ENCODE assay signal across 8 mouse cellular contexts in the genomic region with DNA sequence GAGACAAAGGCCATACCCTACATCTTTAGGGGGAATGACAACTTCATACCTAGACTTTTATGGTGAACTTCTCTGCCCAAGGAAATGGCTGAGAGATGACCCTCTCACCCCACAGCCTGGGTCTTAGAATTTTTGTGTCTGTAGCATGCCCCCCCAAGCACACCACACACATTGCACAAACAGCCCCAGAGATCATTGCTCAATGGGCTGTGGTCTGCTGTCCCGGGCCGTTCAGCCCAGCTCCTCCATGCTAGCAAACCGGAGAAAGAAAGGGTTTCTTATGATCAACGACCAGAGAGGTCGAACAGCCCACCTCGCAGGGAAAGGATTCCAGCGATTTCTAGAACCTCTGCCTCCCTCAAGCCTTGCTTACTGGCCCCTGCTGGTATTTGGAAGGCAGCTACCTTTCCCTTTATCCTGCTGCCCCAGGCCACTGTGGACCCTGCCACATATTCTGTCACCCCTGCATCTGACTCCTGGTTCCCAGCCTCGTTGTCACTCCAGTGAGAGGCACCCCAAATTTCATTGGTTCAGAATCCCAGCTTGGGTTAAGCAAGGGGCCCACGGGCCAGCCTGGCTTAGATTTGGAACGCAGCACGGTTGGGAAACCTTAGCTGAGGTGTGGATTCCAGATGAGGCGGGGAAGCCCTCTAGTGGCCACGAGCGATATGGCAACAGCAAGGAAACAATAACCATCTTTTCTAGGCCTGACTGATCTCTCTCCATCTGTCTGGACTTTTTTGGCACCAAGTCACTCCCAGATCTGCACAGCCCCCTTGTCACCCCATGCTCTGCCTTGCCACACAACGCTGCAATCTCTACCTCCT. TPM values are rescaled to one million over a fixed set of nuclear protein-coding genes. Genes with fewer than 3 reads are reported as not detected.
DNase-seq lines count a peak whose midpoint lies in the region; ATAC-seq and TF ChIP-seq lines count a peak whose summit lies in the region.

No protein-coding gene starts in this region.

- peak overlapping the region; percentile 44 for H3K4me2 ChIP-seq in heart, embryonic 12.5 days
- peak overlapping the region; percentile 14; the same call in 1 of the 2 replicates for H3K4me2 ChIP-seq in kidney, postnatal 0 days (ENCODE audit: low read length)
- H3K4me2 ChIP-seq in liver, embryonic 12.5 days: peak overlapping the region; percentile 22

- H3K9ac ChIP-seq in heart, embryonic 12.5 days: 0 out of 2 replicates have a peak overlapping the region, but pooled peaks have one; percentile 52
- H3K9ac ChIP-seq in kidney, postnatal 0 days (ENCODE audit: low read depth, low read length): no peak overlapping the region
- H3K9ac ChIP-seq in liver, embryonic 12.5 days: no peak overlapping the region

- H3K36me3 ChIP-seq in heart, embryonic 12.5 days: no peaks in the 10 kb centered on the region
- no peaks in the 10 kb centered on the region for H3K36me3 ChIP-seq in kidney, postnatal 0 days (ENCODE audit: insufficient read depth, low read length)
- no peaks in the 10 kb centered on the region for H3K36me3 ChIP-seq in liver, embryonic 12.5 days
- H3K36me3 ChIP-seq in splenic B cell, adult 2 months (ENCODE audit: control insufficient read depth, insufficient read depth, low read length, poor library complexity, severe bottlenecking): no peaks in the 10 kb centered on the region

- peak; percentile 98 for TF ChIP-seq CTCF in kidney, postnatal 0 days (IDR thresholded peaks at IDR 0.05; ENCODE audit: low read depth)

- no peak overlapping the region for H3K27ac ChIP-seq in heart, embryonic 12.5 days (ENCODE audit: poor library complexity, severe bottlenecking)
- no peak overlapping the region for H3K27ac ChIP-seq in kidney, postnatal 0 days
- no peak overlapping the region for H3K27ac ChIP-seq in liver, embryonic 12.5 days

- no peaks in the 10 kb centered on the region for H3K9me3 ChIP-seq in heart, embryonic 12.5 days (replicated peaks)
- no peaks in the 10 kb centered on the region for H3K9me3 ChIP-seq in kidney, postnatal 0 days (replicated peaks; ENCODE audit: low read length)
- H3K9me3 ChIP-seq in liver, embryonic 12.5 days (replicated peaks): no peaks in the 10 kb centered on the region

- no peak overlapping the region for H3K4me3 ChIP-seq in heart, embryonic 12.5 days
- H3K4me3 ChIP-seq in kidney, postnatal 0 days (replicated peaks; ENCODE audit: low read depth, low read length): no peak overlapping the region
- no peak overlapping the region for H3K4me3 ChIP-seq in liver, embryonic 12.5 days

- H3K27me3 ChIP-seq in heart, embryonic 12.5 days (replicated peaks): no peaks in the 10 kb centered on the region
- no peaks in the 10 kb centered on the region for H3K27me3 ChIP-seq in kidney, postnatal 0 days (ENCODE audit: insufficient read depth, low read length)
- H3K27me3 ChIP-seq in liver, embryonic 12.5 days (replicated peaks): no peaks in the 10 kb centered on the region
- H3K27me3 ChIP-seq in splenic B cell, adult 2 months (ENCODE audit: control insufficient read depth, insufficient read depth, low read length, poor library complexity, severe bottlenecking): no peaks in the 10 kb centered on the region

- peak; percentile 80 for DNase-seq in CD4-positive helper T cell, adult 2 months (ENCODE audit: low read depth, low spot score)
- peak; percentile 39 for DNase-seq in brain, embryonic 18.5 days (ENCODE audit: low read depth, low spot score)
- peak; percentile 84 for DNase-seq in kidney, postnatal 0 days (ENCODE audit: low spot score)
- peak; percentile 90 for DNase-seq in naive thymus-derived CD4-positive, alpha-beta T cell, adult 2 months (ENCODE audit: low read depth)
- DNase-seq in splenic B cell, adult 2 months (ENCODE audit: low read depth, low spot score): peak; percentile 85

- 24% methylated on average over 15 of the region's 15 CpGs for WGBS in heart, embryonic 12.5 days
- 18% methylated on average over 15 of the region's 15 CpGs for WGBS in kidney, postnatal 0 days
- 23% methylated on average over 15 of the region's 15 CpGs for WGBS in liver, embryonic 12.5 days (ENCODE audit: insufficient replicate concordance)

- peak; percentile 83 for ATAC-seq in erythroid progenitor cell, adult 5-6 weeks (replicated peaks; ENCODE audit: low FRiP score, poor library complexity, severe bottlenecking)
- ATAC-seq in heart, embryonic 12.5 days (ENCODE audit: insufficient number of reproducible peaks, low FRiP score): peak; percentile 70
- peak; percentile 52 for ATAC-seq in kidney, postnatal 0 days (replicated peaks; ENCODE audit: low FRiP score, low read depth)
- ATAC-seq in liver, embryonic 12.5 days: peak; percentile 60

- H3K4me1 ChIP-seq in heart, embryonic 12.5 days (replicated peaks): peaks cover 15% of the 10 kb centered on the region
- H3K4me1 ChIP-seq in kidney, postnatal 0 days (replicated peaks; ENCODE audit: insufficient read depth, low read length): no peaks in the 10 kb centered on the region
- H3K4me1 ChIP-seq in liver, embryonic 12.5 days: peaks cover 16% of the 10 kb centered on the region

RNA-seq across cellular contexts. Expression of a gene that starts 45.3 kb away (rescaled TPM):
- 13.4 and 18.0 TPM in 2 replicates for total RNA-seq in erythroid progenitor cell, adult 5-6 weeks (2015; ENCODE audit: low replicate concordance)
- 6.9 and 10.8 TPM in 2 replicates for total RNA-seq in erythroid progenitor cell, adult 5-6 weeks (2017; ENCODE audit: low replicate concordance)
- 10.5 and 10.7 TPM in 2 replicates for polyA plus RNA-seq in heart, embryonic 12.5 days (2016; fragmentation: Nextera tagmentation; extraction: Ambion mirVana)
- 32.5 and 34.6 TPM in 2 replicates for polyA plus RNA-seq in kidney, postnatal 0 days (2015; fragmentation: Nextera tagmentation; extraction: Ambion mirVana)
- polyA plus RNA-seq in liver, embryonic 12.5 days (2016; fragmentation: Nextera tagmentation; extraction: Ambion mirVana): 14.5 and 15.4 TPM in 2 replicates

Comparison
In these comparisons a context has a peak if more than half of its experiments do, and no peak if none do; other contexts are left out.
1. DNase-seq: peak in every context shown above with its lines; median percentile 90 in naive thymus-derived CD4-positive, alpha-beta T cell, adult 2 months; 85 in splenic B cell, adult 2 months; 84 in kidney, postnatal 0 days; 80 in CD4-positive helper T cell, adult 2 months; 39 in brain, embryonic 18.5 days.